Mouse (Mus musculus) stomach, embryonic 14.5 days (tissue): ENCODE measurements around the gene Tdp2. TPM values are rescaled to one million over a fixed set of nuclear protein-coding genes. Genes with fewer than 3 reads are reported as not detected.

Experiments used
- ATAC-seq: fragments of 200-750 bp; cut with Nextera tagmentation; 2 replicates; pipeline ENCODE4 v1.8.0; 2017; ENCODE audit warnings: low read depth, moderate TSS enrichment; ENCODE audit not compliant: insufficient number of reproducible peaks, insufficient read depth, low FRiP score
- H3K27ac ChIP-seq: fragments of 300-500 bp; sonication (generic); 2 replicates; pipeline ENCODE4 v1.5.1; 2014; ENCODE audit warnings: mild to moderate bottlenecking, low read length, moderate library complexity, mixed read lengths
- H3K27me3 ChIP-seq: fragments of 300-500 bp; sonication (generic); 2 replicates; pipeline ENCODE4 v1.6.1; 2014; ENCODE audit warnings: low read length, control low read depth, mixed read lengths; ENCODE audit not compliant: control insufficient read depth, insufficient read depth
- H3K36me3 ChIP-seq: fragments of 300-500 bp; sonication (generic); 2 replicates; pipeline ENCODE4 v1.6.1; 2014; ENCODE audit warnings: mild to moderate bottlenecking, control low read depth, low read length, moderate library complexity, mixed read lengths; ENCODE audit not compliant: control insufficient read depth, insufficient read depth
- H3K4me1 ChIP-seq: fragments of 300-500 bp; sonication (generic); 2 replicates; pipeline ENCODE4 v1.6.1; 2014; ENCODE audit warnings: low read length, control low read depth, mixed read lengths; ENCODE audit not compliant: control insufficient read depth, insufficient read depth
- H3K4me2 ChIP-seq: fragments of 300-500 bp; sonication (generic); replicated peaks from 2 replicates; pipeline ENCODE4 v1.6.1; 2014; ENCODE audit warnings: low read depth, low read length, control low read depth
- H3K4me3 ChIP-seq: fragments of 300-500 bp; sonication (generic); 2 replicates; pipeline ENCODE4 v1.5.1; 2014; ENCODE audit warnings: low read depth, low read length, control low read depth
- H3K9ac ChIP-seq: fragments of 300-500 bp; sonication (generic); replicated peaks from 2 replicates; pipeline ENCODE4 v1.6.1; 2014; ENCODE audit warnings: low read depth, mild to moderate bottlenecking, control low read depth, low read length, moderate library complexity, mixed read lengths
- H3K9me3 ChIP-seq: fragments of 300-500 bp; sonication (generic); 2 replicates; pipeline ENCODE4 v1.6.1; 2016; ENCODE audit warnings: low read depth, low read length, control low read depth; ENCODE audit not compliant: control insufficient read depth
- WGBS: fragments of 180-500 bp; shearing (Covaris S2); extraction: QIAGEN DNeasy Blood & Tissue Kit; methylation state at CpG from one replicate; pipeline ENCODE4 v1.1.7; 2014; 5-methylcytosine and 5-hydroxymethylcytosine counted together
- polyA plus RNA-seq: library from polyadenylated mRNA; unstranded; fragments of >200 nt; fragmentation: Nextera tagmentation; extraction: Ambion mirVana; gene quantifications from 2 replicates; pipeline ENCODE4 v1.2.1, GENCODE M21; 2014

The Tdp2 gene
- polyA plus RNA-seq, 1 experiment from 2014 or later = 58.3 TPM

DNA sequence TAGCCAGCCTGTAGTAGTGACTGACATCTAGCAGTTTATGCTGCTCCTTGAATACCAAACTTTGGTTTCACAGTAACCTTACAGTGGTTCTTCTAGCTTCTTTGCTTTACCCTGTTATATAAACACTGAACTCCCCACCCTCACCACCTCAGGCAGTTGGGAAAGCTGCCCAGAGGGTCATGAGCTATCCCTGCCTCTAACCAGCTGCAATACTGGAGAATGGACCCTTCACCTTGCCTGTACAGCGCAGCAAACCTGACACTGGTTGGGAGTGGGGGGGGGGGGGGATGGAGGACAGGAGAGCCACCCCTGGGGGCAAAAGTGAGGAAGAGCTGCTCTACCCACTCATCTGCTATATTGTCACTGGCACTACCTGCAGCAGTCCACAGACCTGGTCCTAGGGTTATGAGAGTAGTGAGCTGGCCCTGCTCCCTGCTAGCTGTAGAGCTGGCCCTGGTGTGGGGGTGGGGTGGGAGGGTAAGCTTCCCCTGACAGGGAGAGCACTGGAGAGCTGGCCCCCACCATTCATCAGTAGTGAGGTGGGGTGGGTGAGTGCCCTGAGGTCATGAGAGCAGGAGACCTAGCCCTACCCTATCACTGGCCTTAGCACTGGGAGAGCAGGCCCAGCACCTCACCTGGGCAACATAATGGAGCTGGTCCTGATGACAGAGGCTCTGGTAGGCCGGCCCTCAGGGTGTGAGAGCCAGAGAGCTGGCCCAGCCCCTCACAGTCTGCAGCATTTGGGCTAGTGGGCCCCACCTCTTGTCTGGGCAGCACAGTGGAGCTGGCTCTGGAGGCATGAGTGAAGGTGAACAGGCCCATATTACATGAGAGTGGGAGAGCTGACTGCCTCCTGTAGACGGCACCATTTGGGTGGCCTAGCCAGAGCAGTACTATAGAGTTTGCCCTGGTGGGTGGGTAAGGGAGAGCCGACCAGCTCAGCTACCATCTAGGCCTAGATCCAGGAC is 15.1 kb upstream of the Tdp2 start:
- H3K4me3 ChIP-seq = no peak overlapping the region
- WGBS = 60% methylated on average over 4 of the region's 4 CpGs
- peaks cover 32% of the 10 kb centered on the region for H3K36me3 ChIP-seq
- H3K9me3 ChIP-seq = no peaks in the 10 kb centered on the region
- H3K9ac ChIP-seq = no peak overlapping the region
- no peaks in the 10 kb centered on the region for H3K4me1 ChIP-seq
- H3K27ac ChIP-seq = no peak overlapping the region
- no peak overlapping the region for H3K4me2 ChIP-seq
- ATAC-seq = peak; percentile 79
- no peaks in the 10 kb centered on the region for H3K27me3 ChIP-seq

DNA sequence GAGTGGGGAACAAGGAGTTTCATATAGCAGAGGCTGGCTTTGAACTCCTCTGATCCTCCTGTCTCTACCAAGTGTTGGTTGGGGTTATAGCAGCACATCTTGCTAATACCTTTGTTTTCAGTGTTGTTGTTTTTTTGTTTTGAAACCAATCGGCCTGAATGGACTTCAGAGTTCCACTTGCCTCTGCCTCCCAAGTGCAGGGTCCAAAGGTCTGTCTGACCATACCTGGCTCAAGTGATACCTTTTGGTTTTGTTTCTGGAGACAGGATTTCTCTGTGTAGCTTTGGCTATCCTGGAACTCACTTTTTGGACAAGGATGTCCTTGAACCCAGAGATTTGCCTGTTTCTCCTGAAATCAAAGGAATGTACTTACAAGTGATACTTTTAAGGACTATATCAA is 11.5 kb upstream of the Tdp2 start:
- Histone ChIP-seq H3K4me2 (no peak overlapping the region), H3K9me3 (no peaks in the 10 kb centered on the region), H3K4me1 (no peaks in the 10 kb centered on the region), H3K4me3 (no peak overlapping the region), H3K36me3 (peaks cover 5% of the 10 kb centered on the region; the same call in 1 of the 2 replicates), H3K27ac (no peak overlapping the region), H3K27me3 (no peaks in the 10 kb centered on the region), H3K9ac (no peak overlapping the region)
- 79% methylated on average over 1 of the region's 1 CpGs for WGBS
- no peak for ATAC-seq

DNA sequence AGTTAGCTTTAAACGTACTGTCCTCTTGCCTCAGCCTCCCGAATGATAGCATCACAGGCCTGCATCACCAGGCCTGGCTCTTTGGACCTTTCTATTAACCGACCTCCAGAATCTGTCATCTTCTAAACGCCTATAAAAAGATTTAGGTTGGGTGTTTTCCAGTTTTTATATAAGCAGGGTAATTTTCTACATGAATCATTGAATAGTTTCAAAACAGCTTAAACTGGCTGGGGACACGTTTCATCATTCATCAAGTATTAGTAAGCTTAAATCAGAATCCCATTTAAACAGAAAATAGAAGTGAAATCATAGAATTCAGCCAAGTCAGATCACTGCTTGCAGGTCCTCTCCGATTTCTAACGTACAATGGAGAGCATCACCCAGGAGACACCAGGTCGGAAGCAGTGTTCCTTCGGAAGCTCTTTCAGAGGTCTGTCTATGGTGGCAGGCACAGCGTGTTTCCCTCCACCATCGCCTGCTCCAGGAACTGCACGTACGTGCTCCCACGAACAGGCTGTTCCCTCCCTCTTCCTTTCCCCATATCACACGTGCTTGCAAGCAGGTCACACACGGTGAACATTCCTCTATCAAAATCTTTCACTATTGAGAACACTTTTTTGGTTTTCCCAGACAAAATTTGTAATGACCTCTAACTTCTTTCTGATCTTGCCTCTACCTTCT is 8.7 kb upstream of the Tdp2 start:
- H3K4me3 ChIP-seq = no peak overlapping the region
- no peaks in the 10 kb centered on the region for H3K9me3 ChIP-seq
- H3K36me3 ChIP-seq = no peaks in the 10 kb centered on the region; the same call in 1 of the 2 replicates
- no peak overlapping the region for H3K4me2 ChIP-seq
- no peak for ATAC-seq
- WGBS = 83% methylated on average over 16 of the region's 16 CpGs
- H3K27ac ChIP-seq = no peak overlapping the region
- H3K9ac ChIP-seq = no peak overlapping the region
- H3K27me3 ChIP-seq = no peaks in the 10 kb centered on the region
- no peaks in the 10 kb centered on the region for H3K4me1 ChIP-seq

DNA sequence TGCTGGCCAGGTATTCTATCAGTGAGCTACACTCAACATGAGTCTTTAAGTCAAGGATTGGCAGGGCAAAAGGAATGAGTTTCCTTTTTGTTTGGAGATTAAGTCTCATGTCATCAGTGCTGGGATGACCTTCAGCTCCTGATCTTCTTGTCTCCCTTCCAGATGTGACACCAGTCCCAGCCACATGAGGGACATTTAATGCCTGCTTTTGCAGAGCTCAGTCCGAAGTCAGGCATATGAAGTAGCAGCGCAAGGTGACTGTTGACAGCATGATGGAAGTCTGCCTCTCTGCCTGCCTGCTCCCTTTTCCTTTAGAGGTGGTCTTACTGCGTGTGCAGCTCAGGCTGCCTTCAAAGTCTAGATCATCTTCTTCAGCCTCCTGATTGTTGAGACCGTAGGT is 6.8 kb upstream of the Tdp2 start:
- no peaks in the 10 kb centered on the region; the same call in 1 of the 2 replicates for H3K36me3 ChIP-seq
- no peaks in the 10 kb centered on the region for H3K9me3 ChIP-seq
- H3K4me1 ChIP-seq = no peaks in the 10 kb centered on the region
- no peak overlapping the region for H3K9ac ChIP-seq
- H3K27ac ChIP-seq = no peak overlapping the region
- no peaks in the 10 kb centered on the region for H3K27me3 ChIP-seq
- no peak overlapping the region for H3K4me3 ChIP-seq
- ATAC-seq = no peak
- no peak overlapping the region for H3K4me2 ChIP-seq
- WGBS = 91% methylated on average over 4 of the region's 4 CpGs

DNA sequence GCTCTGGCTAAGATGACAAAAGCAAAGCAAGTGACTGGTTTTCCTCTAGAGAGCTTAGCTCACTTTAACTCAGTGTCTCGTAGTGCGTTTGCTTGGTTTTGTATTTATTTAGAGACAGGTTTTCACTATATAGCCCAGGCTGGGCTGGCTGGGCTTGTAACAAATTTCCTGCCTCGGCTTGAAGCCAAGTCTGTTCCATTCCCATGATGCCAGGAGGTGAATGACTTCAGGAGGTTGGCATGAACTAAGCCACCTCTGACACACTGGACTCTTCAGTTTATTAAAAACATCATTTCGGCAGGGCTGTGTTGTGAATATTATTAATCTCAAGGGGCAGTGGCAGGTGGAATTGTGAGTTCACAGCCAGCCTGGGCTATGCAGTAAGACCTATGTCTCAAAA is 5.9 kb upstream of the Tdp2 start:
- ATAC-seq = no peak
- WGBS = 81% methylated on average over 4 of the region's 4 CpGs

DNA sequence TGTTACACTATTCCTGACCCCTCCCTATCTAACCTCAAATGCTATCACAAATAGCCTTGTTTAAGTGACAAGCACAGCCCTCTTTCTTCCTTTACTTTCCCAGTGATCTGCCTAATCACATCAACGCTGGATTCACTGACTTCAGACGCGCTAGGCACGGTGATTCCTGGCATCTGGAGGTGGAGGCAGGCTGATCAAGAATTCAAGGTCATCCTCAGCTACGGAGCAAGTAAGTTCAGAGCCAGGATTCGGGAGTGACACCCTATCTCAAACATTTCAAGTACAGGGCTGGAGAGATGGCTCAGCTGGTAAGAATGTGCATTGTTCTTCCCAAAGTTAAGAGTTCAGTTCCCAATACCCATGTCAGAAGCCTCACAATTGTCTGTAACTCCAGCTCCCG is 5.4 kb upstream of the Tdp2 start:
- no peak overlapping the region for H3K27ac ChIP-seq
- no peaks in the 10 kb centered on the region for H3K4me1 ChIP-seq
- no peak overlapping the region for H3K4me3 ChIP-seq
- 78% methylated on average over 7 of the region's 7 CpGs for WGBS
- no peaks in the 10 kb centered on the region for H3K9me3 ChIP-seq
- H3K27me3 ChIP-seq = no peaks in the 10 kb centered on the region
- no peak for ATAC-seq
- H3K4me2 ChIP-seq = no peak overlapping the region
- H3K36me3 ChIP-seq = no peaks in the 10 kb centered on the region
- no peak overlapping the region for H3K9ac ChIP-seq

More for the DNA sequence above, 5.9 kb upstream of the Tdp2 start:
- Histone ChIP-seq H3K4me3 (no peak overlapping the region), H3K27ac (no peak overlapping the region), H3K36me3 (no peaks in the 10 kb centered on the region), H3K4me1 (no peaks in the 10 kb centered on the region), H3K4me2 (no peak overlapping the region), H3K27me3 (no peaks in the 10 kb centered on the region), H3K9ac (no peak overlapping the region), H3K9me3 (no peaks in the 10 kb centered on the region)

DNA sequence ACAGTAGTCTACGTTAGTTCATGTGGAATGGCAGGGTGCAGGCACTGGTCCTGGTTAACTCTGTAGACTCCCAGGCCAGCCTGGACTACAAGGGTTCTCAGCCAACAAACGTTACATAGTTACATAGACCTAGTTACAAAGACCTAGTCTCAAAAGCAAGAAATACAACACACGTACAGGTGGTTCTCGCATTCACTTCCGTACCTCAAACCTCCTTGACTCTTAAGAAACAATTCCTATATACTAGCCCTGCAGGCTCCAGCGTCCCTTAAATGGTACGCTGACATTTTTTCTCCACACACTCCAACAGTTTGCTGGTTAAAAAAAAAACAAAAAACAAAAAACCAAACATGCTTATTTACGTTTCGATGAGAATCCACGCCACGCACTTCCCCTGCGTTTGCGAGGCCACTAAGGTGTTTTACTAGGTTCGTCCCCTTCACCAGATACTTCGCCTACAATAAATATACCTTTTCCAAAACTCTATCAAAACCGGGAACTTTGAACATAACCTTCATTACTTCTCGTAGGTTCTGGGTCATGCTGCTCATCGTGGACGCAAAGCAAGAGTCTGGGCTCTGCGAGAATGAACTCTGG is 625 bp upstream of the Tdp2 start:
- Histone ChIP-seq H3K36me3 (no peaks in the 10 kb centered on the region), H3K9ac (peak overlapping the region; percentile 94), H3K27ac (peak overlapping the region; percentile 35; the same call in 1 of the 2 replicates), H3K4me1 (peaks cover 18% of the 10 kb centered on the region), H3K9me3 (no peaks in the 10 kb centered on the region), H3K27me3 (no peaks in the 10 kb centered on the region), H3K4me2 (peak overlapping the region; percentile 57), H3K4me3 (peak overlapping the region; percentile 76)
- no peak for ATAC-seq
- WGBS = 2% methylated on average over 20 of the region's 20 CpGs

DNA sequence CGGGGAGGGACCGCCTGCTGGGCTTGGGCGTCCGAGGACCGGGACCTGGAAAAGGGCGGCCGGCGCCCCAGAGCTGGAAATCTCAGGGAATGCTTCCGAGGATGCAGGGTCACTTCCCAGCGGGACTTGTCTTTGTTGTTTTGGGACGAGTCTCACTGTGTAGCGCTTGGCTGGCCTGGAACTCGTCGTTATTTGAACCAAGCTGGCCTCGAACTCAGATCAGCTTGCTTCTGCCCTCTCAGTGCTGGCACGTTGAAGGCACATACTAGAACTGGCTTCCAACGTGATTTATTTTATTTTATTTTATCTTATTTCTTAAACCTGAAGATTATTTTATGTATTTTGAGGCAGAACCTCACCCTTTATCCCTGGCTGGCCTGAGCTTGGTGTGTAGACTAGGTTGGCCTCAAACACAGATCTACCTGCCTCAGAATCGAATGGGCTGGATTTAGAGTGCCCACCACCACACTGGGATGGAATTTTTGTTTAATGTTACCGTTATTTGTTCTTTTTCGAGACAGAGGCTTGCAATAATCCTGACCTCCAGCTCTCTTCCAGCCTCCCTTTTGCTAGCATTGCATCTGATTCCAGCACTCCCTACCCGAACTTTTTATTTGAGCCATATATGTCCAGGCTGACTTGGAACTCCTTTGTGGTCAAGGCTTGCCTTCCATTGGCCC is 792 bp downstream of the Tdp2 start:
- Histone ChIP-seq H3K27me3 (no peaks in the 10 kb centered on the region), H3K4me3 (peak overlapping the region; percentile 76), H3K27ac (peak overlapping the region; percentile 94), H3K36me3 (no peaks in the 10 kb centered on the region; the same call in 1 of the 2 replicates), H3K9me3 (no peaks in the 10 kb centered on the region), H3K4me2 (peak overlapping the region; percentile 74), H3K9ac (peak overlapping the region; percentile 94), H3K4me1 (peaks cover 18% of the 10 kb centered on the region)
- no peak for ATAC-seq
- WGBS = 2% methylated on average over 21 of the region's 21 CpGs
